Mouse (Mus musculus): ENCODE measurements around the gene Cask. TPM values are rescaled to one million over a fixed set of nuclear protein-coding genes. Genes with fewer than 3 reads are reported as not detected.

The Cask gene
- polyA plus RNA-seq, 1 experiment: 5.7 TPM

DNA sequence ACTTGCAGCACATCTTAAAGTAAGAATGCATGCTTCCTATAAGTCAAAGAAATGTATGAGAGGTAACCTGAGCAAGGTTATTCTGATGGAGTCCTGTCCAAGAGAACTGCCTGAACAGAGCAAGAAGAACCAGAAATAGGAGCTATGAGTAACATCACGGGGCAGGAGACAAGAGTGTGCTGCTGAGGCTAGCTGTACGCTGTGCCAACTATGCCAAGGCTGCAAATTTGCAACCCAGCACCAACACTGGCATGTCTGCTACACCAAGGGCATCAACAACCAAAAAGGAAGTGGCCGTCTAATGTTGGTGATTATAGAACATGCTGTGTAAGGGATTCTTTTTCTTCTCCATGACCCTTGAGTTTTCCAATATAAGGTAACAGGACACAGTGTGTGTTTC, 276.3 kb downstream of the Cask start:
- H3K4me1 ChIP-seq (ENCODE audit: control insufficient read depth, insufficient read depth, low read length): no peaks in the 10 kb centered on the region
- H3K27ac ChIP-seq (ENCODE audit: insufficient read depth, low read depth, low read length): no peak overlapping the region
- no peaks in the 10 kb centered on the region for H3K27me3 ChIP-seq (replicated peaks; ENCODE audit: control insufficient read depth, insufficient read depth, low read length)
- no peak for DNase-seq
- WGBS: 81% methylated on average over 3 of the region's 3 CpGs
- no peak overlapping the region for H3K4me3 ChIP-seq (ENCODE audit: insufficient read depth, low read depth, low read length)
- no peaks in the 10 kb centered on the region for H3K36me3 ChIP-seq (ENCODE audit: control insufficient read depth, insufficient read depth, low read length)
- TF ChIP-seq CTCF (conservative IDR thresholded peaks at IDR 0.05; ENCODE audit: insufficient read depth, insufficient read length, low read depth, low read length) (no peak), POLR2A (IDR thresholded peaks at IDR 0.05; ENCODE audit: low read depth, low read length) (no peak)

DNA sequence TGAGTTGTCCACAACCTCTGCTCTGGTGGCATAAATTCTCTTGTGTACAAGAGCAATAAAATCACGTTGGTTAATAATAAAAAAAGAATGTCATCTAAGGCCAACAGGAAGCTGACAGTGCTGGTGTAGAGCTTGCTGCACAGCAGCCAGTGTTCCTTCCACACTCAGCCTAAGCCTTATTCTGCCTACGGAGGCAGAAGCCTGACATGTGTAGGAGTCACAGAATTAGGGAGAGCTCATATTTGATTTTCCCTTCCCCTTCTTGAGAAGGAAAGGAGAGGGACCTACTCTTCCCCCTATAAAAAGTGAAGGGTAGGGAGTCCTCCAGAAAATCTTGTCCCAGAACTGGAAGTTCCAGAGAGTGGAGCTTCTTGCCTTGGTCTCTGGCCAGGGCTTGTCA, 276.9 kb downstream of the Cask start:
- no peak for TF ChIP-seq POLR2A (IDR thresholded peaks at IDR 0.05; ENCODE audit: low read depth, low read length)
- WGBS: 9% methylated on average over 2 of the region's 2 CpGs

DNA sequence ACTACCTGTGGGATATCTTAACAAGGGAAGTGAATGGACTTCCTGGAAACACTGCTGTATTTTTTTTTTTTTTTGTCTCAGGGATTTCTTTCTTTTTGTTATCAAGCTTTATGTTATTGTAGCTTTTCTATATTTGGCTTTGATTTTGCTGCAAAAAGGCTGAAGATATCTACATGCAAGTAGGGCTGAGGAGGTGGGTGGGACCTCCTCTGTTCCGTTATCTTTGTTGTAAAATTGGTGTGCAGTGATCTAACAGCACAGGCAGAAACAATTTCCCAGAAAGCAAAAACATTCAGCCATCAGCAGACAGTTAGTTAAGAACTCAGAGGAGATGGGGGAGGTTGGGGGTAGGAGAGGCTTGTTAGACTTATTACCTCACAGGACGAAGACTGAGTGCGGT, 296.7 kb downstream of the Cask start:
- H3K27ac ChIP-seq (ENCODE audit: insufficient read depth, low read depth, low read length): no peak overlapping the region
- no peaks in the 10 kb centered on the region for H3K27me3 ChIP-seq (replicated peaks; ENCODE audit: control insufficient read depth, insufficient read depth, low read length)
- 82% methylated on average over 3 of the region's 3 CpGs for WGBS
- no peak overlapping the region for H3K4me3 ChIP-seq (ENCODE audit: insufficient read depth, low read depth, low read length)
- H3K36me3 ChIP-seq (ENCODE audit: control insufficient read depth, insufficient read depth, low read length): no peaks in the 10 kb centered on the region
- no peaks in the 10 kb centered on the region for H3K4me1 ChIP-seq (ENCODE audit: control insufficient read depth, insufficient read depth, low read length)
- no peak for DNase-seq
- TF ChIP-seq CTCF (conservative IDR thresholded peaks at IDR 0.05; ENCODE audit: insufficient read depth, insufficient read length, low read depth, low read length) (no peak), POLR2A (IDR thresholded peaks at IDR 0.05; ENCODE audit: low read depth, low read length) (no peak)

More for the DNA sequence above, 276.9 kb downstream of the Cask start:
- Histone ChIP-seq H3K4me1 (ENCODE audit: control insufficient read depth, insufficient read depth, low read length) (no peaks in the 10 kb centered on the region), H3K27me3 (replicated peaks; ENCODE audit: control insufficient read depth, insufficient read depth, low read length) (no peaks in the 10 kb centered on the region), H3K4me3 (ENCODE audit: insufficient read depth, low read depth, low read length) (no peak overlapping the region), H3K36me3 (ENCODE audit: control insufficient read depth, insufficient read depth, low read length) (no peaks in the 10 kb centered on the region), H3K27ac (ENCODE audit: insufficient read depth, low read depth, low read length) (no peak overlapping the region)
- DNase-seq: peak; percentile 6

DNA sequence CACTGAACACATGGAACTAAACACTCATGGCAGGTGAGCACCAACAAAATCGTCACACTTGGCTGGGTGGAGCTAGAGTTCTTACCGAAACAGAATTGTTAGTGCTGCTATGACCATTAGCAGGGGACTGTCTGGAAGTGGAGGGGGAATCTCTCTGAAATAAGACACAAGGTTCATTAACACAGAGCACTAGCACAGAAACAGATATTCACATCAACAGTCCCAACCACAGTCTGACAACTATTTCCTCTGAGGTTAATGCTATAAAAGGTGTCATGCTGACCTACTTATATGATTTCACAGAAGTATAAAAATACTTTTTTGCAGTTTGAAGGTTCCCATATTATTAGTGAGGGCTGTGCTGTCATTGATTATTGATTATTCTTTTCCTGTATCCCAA, 298.9 kb downstream of the Cask start:
- Histone ChIP-seq H3K4me1 (ENCODE audit: control insufficient read depth, insufficient read depth, low read length) (no peaks in the 10 kb centered on the region), H3K27ac (ENCODE audit: insufficient read depth, low read depth, low read length) (no peak overlapping the region), H3K27me3 (replicated peaks; ENCODE audit: control insufficient read depth, insufficient read depth, low read length) (no peaks in the 10 kb centered on the region), H3K4me3 (ENCODE audit: insufficient read depth, low read depth, low read length) (no peak overlapping the region), H3K36me3 (ENCODE audit: control insufficient read depth, insufficient read depth, low read length) (no peaks in the 10 kb centered on the region)
- no peak for TF ChIP-seq CTCF (conservative IDR thresholded peaks at IDR 0.05; ENCODE audit: insufficient read depth, insufficient read length, low read depth, low read length)
- no peak for TF ChIP-seq POLR2A (IDR thresholded peaks at IDR 0.05; ENCODE audit: low read depth, low read length)
- 55% methylated on average over 2 of the region's 2 CpGs for WGBS
- DNase-seq: no peak

DNA sequence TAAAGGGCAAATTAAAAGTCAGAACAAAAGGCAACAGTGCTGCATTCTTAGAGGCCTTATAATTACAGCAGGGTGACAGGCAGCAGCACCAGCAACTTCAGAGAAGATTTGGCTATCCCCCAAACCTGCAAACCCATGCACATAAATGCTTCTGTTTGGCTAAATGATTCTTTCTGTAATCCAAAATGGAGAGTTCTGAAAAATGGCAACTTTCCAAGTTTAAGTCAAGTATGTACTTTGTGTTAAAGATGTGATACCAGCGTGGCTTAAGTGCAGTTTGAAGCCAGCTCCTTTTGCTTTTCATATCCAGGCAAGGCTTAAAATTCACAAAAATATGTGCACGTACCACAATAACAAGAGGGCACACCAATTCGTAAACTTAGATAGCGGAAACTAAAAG, 299.6 kb downstream of the Cask start:
- H3K4me3 ChIP-seq (ENCODE audit: insufficient read depth, low read depth, low read length): no peak overlapping the region
- no peaks in the 10 kb centered on the region for H3K27me3 ChIP-seq (replicated peaks; ENCODE audit: control insufficient read depth, insufficient read depth, low read length)
- TF ChIP-seq CTCF (conservative IDR thresholded peaks at IDR 0.05; ENCODE audit: insufficient read depth, insufficient read length, low read depth, low read length): no peak
- no peak for TF ChIP-seq POLR2A (IDR thresholded peaks at IDR 0.05; ENCODE audit: low read depth, low read length)
- H3K4me1 ChIP-seq (ENCODE audit: control insufficient read depth, insufficient read depth, low read length): no peaks in the 10 kb centered on the region
- no peaks in the 10 kb centered on the region for H3K36me3 ChIP-seq (ENCODE audit: control insufficient read depth, insufficient read depth, low read length)
- no peak overlapping the region for H3K27ac ChIP-seq (ENCODE audit: insufficient read depth, low read depth, low read length)
- WGBS: 95% methylated on average over 4 of the region's 4 CpGs
- no peak for DNase-seq

DNA sequence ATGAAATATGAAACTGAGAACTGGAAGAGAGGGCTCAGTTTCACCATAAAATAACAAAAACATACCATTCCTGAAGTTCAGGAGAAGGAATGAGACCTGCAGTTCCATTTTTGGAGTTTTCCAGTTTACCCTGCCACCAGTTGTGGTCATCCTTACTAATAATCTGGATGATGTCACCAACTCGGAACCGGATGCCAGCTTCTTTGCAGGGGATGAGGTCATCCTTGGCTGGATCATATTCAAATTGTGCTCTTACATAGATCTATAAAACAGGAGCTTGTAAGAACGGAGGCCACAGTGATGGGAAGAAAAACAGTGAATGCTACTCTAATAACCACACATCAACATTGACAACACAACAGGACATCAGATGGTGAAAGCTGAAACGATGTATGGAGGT, 302.1 kb downstream of the Cask start:
- Histone ChIP-seq H3K27me3 (replicated peaks; ENCODE audit: control insufficient read depth, insufficient read depth, low read length) (no peaks in the 10 kb centered on the region), H3K27ac (ENCODE audit: insufficient read depth, low read depth, low read length) (no peak overlapping the region), H3K36me3 (ENCODE audit: control insufficient read depth, insufficient read depth, low read length) (no peaks in the 10 kb centered on the region), H3K4me1 (ENCODE audit: control insufficient read depth, insufficient read depth, low read length) (no peaks in the 10 kb centered on the region), H3K4me3 (ENCODE audit: insufficient read depth, low read depth, low read length) (no peak overlapping the region)
- WGBS: 78% methylated on average over 4 of the region's 4 CpGs
- no peak for TF ChIP-seq POLR2A (IDR thresholded peaks at IDR 0.05; ENCODE audit: low read depth, low read length)
- TF ChIP-seq CTCF (conservative IDR thresholded peaks at IDR 0.05; ENCODE audit: insufficient read depth, insufficient read length, low read depth, low read length): no peak
- peak; percentile 2 for DNase-seq

DNA sequence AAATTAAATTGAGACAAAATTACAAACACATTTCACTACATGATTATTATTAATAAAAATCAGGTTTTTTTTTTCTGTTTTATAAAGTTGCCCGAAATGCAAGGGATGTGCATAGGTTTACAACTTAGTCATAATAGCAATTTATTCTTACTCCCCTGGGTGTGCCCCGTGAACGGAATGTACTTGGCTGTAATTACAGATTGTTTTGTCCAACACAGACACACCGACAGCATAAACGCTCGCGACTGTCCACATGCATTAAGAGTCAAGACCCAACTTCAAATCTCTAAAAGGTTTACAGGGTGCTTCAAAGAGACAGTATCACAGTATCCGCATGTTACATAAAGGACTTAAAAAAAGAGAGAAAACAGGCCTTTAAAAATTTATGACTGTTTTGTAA, 329.9 kb downstream of the Cask start:
- DNase-seq: no peak
- no peaks in the 10 kb centered on the region for H3K4me1 ChIP-seq (ENCODE audit: control insufficient read depth, insufficient read depth, low read length)
- H3K4me3 ChIP-seq (ENCODE audit: insufficient read depth, low read depth, low read length): no peak overlapping the region

DNA sequence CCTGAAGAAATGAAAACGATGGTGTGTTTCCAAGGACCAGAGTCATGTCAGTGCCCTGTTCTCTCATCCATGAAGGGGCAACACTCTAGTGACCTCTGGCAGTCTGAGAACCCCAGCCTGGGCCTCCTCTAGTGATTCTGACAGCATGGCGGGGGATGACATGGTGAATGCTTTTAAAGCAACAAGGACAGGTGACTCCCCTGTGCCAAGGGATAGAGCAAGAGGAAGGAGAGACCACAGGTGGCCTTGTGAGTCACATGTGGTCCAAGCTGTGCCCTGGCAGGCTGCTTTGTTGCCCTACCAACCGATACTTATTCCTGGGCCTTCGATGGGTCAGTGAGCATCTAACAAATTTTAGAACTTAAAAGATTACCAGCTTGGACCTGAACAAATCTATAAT, 330.6 kb downstream of the Cask start:
- no peaks in the 10 kb centered on the region for H3K36me3 ChIP-seq (ENCODE audit: control insufficient read depth, insufficient read depth, low read length)
- H3K27ac ChIP-seq (ENCODE audit: insufficient read depth, low read depth, low read length): no peak overlapping the region
- WGBS: 81% methylated on average over 4 of the region's 4 CpGs
- no peaks in the 10 kb centered on the region for H3K4me1 ChIP-seq (ENCODE audit: control insufficient read depth, insufficient read depth, low read length)
- H3K4me3 ChIP-seq (ENCODE audit: insufficient read depth, low read depth, low read length): no peak overlapping the region
- no peak for TF ChIP-seq CTCF (conservative IDR thresholded peaks at IDR 0.05; ENCODE audit: insufficient read depth, insufficient read length, low read depth, low read length)
- TF ChIP-seq POLR2A (IDR thresholded peaks at IDR 0.05; ENCODE audit: low read depth, low read length): no peak
- H3K27me3 ChIP-seq (replicated peaks; ENCODE audit: control insufficient read depth, insufficient read depth, low read length): no peaks in the 10 kb centered on the region
- no peak for DNase-seq

More for the DNA sequence above, 329.9 kb downstream of the Cask start:
- no peaks in the 10 kb centered on the region for H3K36me3 ChIP-seq (ENCODE audit: control insufficient read depth, insufficient read depth, low read length)
- no peaks in the 10 kb centered on the region for H3K27me3 ChIP-seq (replicated peaks; ENCODE audit: control insufficient read depth, insufficient read depth, low read length)
- WGBS: 80% methylated on average over 8 of the region's 8 CpGs
- H3K27ac ChIP-seq (ENCODE audit: insufficient read depth, low read depth, low read length): no peak overlapping the region
- no peak for TF ChIP-seq POLR2A (IDR thresholded peaks at IDR 0.05; ENCODE audit: low read depth, low read length)
- TF ChIP-seq CTCF (conservative IDR thresholded peaks at IDR 0.05; ENCODE audit: insufficient read depth, insufficient read length, low read depth, low read length): no peak
